Mouse (Mus musculus): ENCODE results near the gene Draxin. TPM values are rescaled to one million over a fixed set of nuclear protein-coding genes. Genes with fewer than 3 reads are reported as not detected.

Gene Draxin
- total RNA-seq, 2 experiments from 2014 or later, result 0.42 TPM; not detected in 1

Other genes starting within 250 kb of the Draxin start
- gene Mfn2, start 226.0 kb downstream of the Draxin start, total RNA-seq (2015; ENCODE audit: low replicate concordance), result 15.1 and 18.0 TPM in 2 replicates
- 6.8 and 17.8 TPM in 2 replicates for gene Mfn2, start 226.0 kb downstream of the Draxin start, total RNA-seq (2017; ENCODE audit: low replicate concordance)
- gene Plod1, start 193.9 kb downstream of the Draxin start, total RNA-seq (2015; ENCODE audit: low replicate concordance), result 3.6 and 5.9 TPM in 2 replicates
- 4.8 and 5.5 TPM in 2 replicates for gene Plod1, start 193.9 kb downstream of the Draxin start, total RNA-seq (2017; ENCODE audit: low replicate concordance)
- 19.3 and 20.5 TPM in 2 replicates for gene 2510039O18Rik, start 189.8 kb downstream of the Draxin start, total RNA-seq (2015; ENCODE audit: low replicate concordance)
- 17.7 and 18.9 TPM in 2 replicates for gene 2510039O18Rik, start 189.8 kb downstream of the Draxin start, total RNA-seq (2017; ENCODE audit: low replicate concordance)
- gene Nppb, start 144.9 kb downstream of the Draxin start, total RNA-seq (2015; ENCODE audit: low replicate concordance), result not detected in 2 replicates
- gene Nppb, start 144.9 kb downstream of the Draxin start, total RNA-seq (2017; ENCODE audit: low replicate concordance), result not detected in 2 replicates
- gene Nppa, start 130.0 kb downstream of the Draxin start, total RNA-seq (2015; ENCODE audit: low replicate concordance), result not detected in 2 replicates
- not detected in 2 replicates for gene Nppa, start 130.0 kb downstream of the Draxin start, total RNA-seq (2017; ENCODE audit: low replicate concordance)
- 1.3 and 2.5 TPM in 2 replicates for gene Clcn6, start 91.9 kb downstream of the Draxin start, total RNA-seq (2015; ENCODE audit: low replicate concordance)
- 1.7 and 2.7 TPM in 2 replicates for gene Clcn6, start 91.9 kb downstream of the Draxin start, total RNA-seq (2017; ENCODE audit: low replicate concordance)
- gene Mthfr, start 91.6 kb downstream of the Draxin start, total RNA-seq (2015; ENCODE audit: low replicate concordance), result 5.8 and 8.0 TPM in 2 replicates
- gene Mthfr, start 91.6 kb downstream of the Draxin start, total RNA-seq (2017; ENCODE audit: low replicate concordance), result 2.0 and 7.1 TPM in 2 replicates
- gene Agtrap, start 42.7 kb downstream of the Draxin start, total RNA-seq (2015; ENCODE audit: low replicate concordance), result 4.6 and 5.8 TPM in 2 replicates
- 3.6 and 4.1 TPM in 2 replicates for gene Agtrap, start 42.7 kb downstream of the Draxin start, total RNA-seq (2017; ENCODE audit: low replicate concordance)
- 11.5 and 20.5 TPM in 2 replicates for gene Mad2l2, start 314 bp downstream of the Draxin start, total RNA-seq (2015; ENCODE audit: low replicate concordance)
- 0.30 and 5.5 TPM in 2 replicates for gene Mad2l2, start 314 bp downstream of the Draxin start, total RNA-seq (2017; ENCODE audit: low replicate concordance)
- 3.2 TPM in 1 of 2 replicates, not detected in the other for gene Fbxo6, start 21.4 kb upstream of the Draxin start, total RNA-seq (2015; ENCODE audit: low replicate concordance)
- 2.1 TPM in 1 of 2 replicates, not detected in the other for gene Fbxo6, start 21.4 kb upstream of the Draxin start, total RNA-seq (2017; ENCODE audit: low replicate concordance)
- 1.1 TPM in 1 of 2 replicates, not detected in the other for gene Fbxo44, start 29.8 kb upstream of the Draxin start, total RNA-seq (2015; ENCODE audit: low replicate concordance)
- gene Fbxo44, start 29.8 kb upstream of the Draxin start, total RNA-seq (2017; ENCODE audit: low replicate concordance), result not detected in 2 replicates
- gene Fbxo2, start 29.9 kb upstream of the Draxin start, total RNA-seq (2015; ENCODE audit: low replicate concordance), result not detected in 2 replicates
- gene Fbxo2, start 29.9 kb upstream of the Draxin start, total RNA-seq (2017; ENCODE audit: low replicate concordance), result not detected in 2 replicates
- not detected in 2 replicates for gene Disp3, start 157.3 kb upstream of the Draxin start, total RNA-seq (2015; ENCODE audit: low replicate concordance)
- gene Disp3, start 157.3 kb upstream of the Draxin start, total RNA-seq (2017; ENCODE audit: low replicate concordance), result not detected in 2 replicates